Mouse (Mus musculus) heart, postnatal 0 days (tissue): ENCODE measurements at regions not wholly inside any gene's neighbourhood (a gene's known extent, or its start where the extent isn't known, plus 50 kb on each side); places are given as distances from the start of the nearest gene placed in this dataset.

ENCODE experiments used
- ATAC-seq: fragments of 200-750 bp; cut with Nextera tagmentation; 2 replicates; pipeline ENCODE4 v1.8.0; 2017; ENCODE audit warnings: low read depth, moderate number of reproducible peaks, moderate library complexity; ENCODE audit not compliant: insufficient read depth
- DNase-seq: peaks from one replicate; pipeline ENCODE4 v3.0.0-alpha.2; 2016; ENCODE audit warnings: low spot score
- H3K27ac ChIP-seq: fragments of 300-500 bp; sonication (generic); 2 replicates; pipeline ENCODE4 v1.5.1; 2014; ENCODE audit warnings: low read depth, mild to moderate bottlenecking
- H3K27me3 ChIP-seq: fragments of 300-500 bp; sonication (generic); 2 replicates; pipeline ENCODE4 v1.6.1; 2014; ENCODE audit warnings: low read length, mixed read lengths; ENCODE audit not compliant: control insufficient read depth, insufficient read depth
- H3K36me3 ChIP-seq: fragments of 300-500 bp; sonication (generic); replicated peaks from 2 replicates; pipeline ENCODE4 v1.6.1; 2014; ENCODE audit warnings: low read length, mixed read lengths; ENCODE audit not compliant: control insufficient read depth, insufficient read depth
- H3K4me1 ChIP-seq: fragments of 300-500 bp; sonication (generic); 2 replicates; pipeline ENCODE4 v1.6.1; 2014; ENCODE audit warnings: antibody characterized with exemption; ENCODE audit not compliant: control insufficient read depth, insufficient read depth
- H3K4me2 ChIP-seq: fragments of 300-500 bp; sonication (generic); 2 replicates; pipeline ENCODE4 v1.6.1; 2014; ENCODE audit warnings: low read depth, mild to moderate bottlenecking, low read length, moderate library complexity
- H3K4me3 ChIP-seq: fragments of 300-500 bp; sonication (generic); 2 replicates; pipeline ENCODE4 v1.5.1; 2014; ENCODE audit warnings: low read depth, low read length
- H3K9ac ChIP-seq: fragments of 300-500 bp; sonication (generic); replicated peaks from 2 replicates; pipeline ENCODE4 v1.6.1; 2014; ENCODE audit warnings: low read depth, low read length, mixed read lengths
- H3K9me3 ChIP-seq: fragments of 300-500 bp; sonication (generic); replicated peaks from 2 replicates; pipeline ENCODE4 v1.6.1; 2016; ENCODE audit warnings: low read length; ENCODE audit not compliant: control insufficient read depth
- CTCF ChIP-seq: IDR thresholded peaks from 2 replicates; pipeline ENCODE4 v1.5.1; 2016; ENCODE audit warnings: antibody characterized with exemption, control low read depth, low read depth
- EP300 ChIP-seq: IDR thresholded peaks from 2 replicates; pipeline ENCODE4 v1.6.1; 2016; ENCODE audit warnings: antibody characterized with exemption, low read depth
- WGBS: fragments of 180-500 bp; shearing (Covaris S2); extraction: QIAGEN DNeasy Blood & Tissue Kit; methylation state at CpG from one replicate; pipeline ENCODE4 v1.1.7; 2014; 5-methylcytosine and 5-hydroxymethylcytosine counted together

DNA sequence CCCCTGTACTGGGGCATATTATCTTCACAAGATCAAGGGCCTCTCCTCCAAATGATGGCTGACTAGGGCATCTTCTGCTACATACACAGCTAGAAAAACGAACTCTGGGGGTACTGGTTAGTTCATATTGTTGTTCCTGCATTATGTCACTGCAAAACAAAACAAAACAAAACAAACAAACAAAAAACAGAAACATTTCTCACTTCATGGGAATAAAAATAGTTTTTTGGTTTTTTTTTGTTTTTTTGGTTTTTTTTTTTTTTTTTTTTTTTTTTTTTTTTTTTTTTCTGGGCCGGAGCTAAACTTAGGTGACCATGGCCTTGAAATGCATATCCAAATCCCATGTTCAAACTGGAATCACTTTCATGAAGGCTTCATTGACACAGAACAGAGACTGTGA, 1184.4 kb downstream of the Efna5 start:
- 71% methylated on average over 2 of the region's 2 CpGs for WGBS
- Histone ChIP-seq H3K4me3 (no peak overlapping the region), H3K27me3 (no peaks in the 10 kb centered on the region), H3K4me1 (no peaks in the 10 kb centered on the region), H3K36me3 (no peaks in the 10 kb centered on the region), H3K9ac (no peak overlapping the region), H3K4me2 (no peak overlapping the region), H3K27ac (no peak overlapping the region), H3K9me3 (no peaks in the 10 kb centered on the region)
- ATAC-seq: no peak
- no peak for TF ChIP-seq EP300
- TF ChIP-seq CTCF: no peak
- DNase-seq: no peak

- H3K9me3 ChIP-seq: no peaks in the 10 kb centered on the region
- no peak overlapping the region for H3K9ac ChIP-seq
- H3K36me3 ChIP-seq: no peaks in the 10 kb centered on the region
- H3K4me1 ChIP-seq: no peaks in the 10 kb centered on the region
- ATAC-seq (no peak), DNase-seq (no peak)
- no peak overlapping the region for H3K27ac ChIP-seq
- 67% methylated on average over 4 of the region's 4 CpGs for WGBS
- no peak overlapping the region for H3K4me3 ChIP-seq
- TF ChIP-seq CTCF (peak; percentile 24; the same call in 1 of the 2 replicates), EP300 (no peak)
- no peaks in the 10 kb centered on the region for H3K27me3 ChIP-seq
- H3K4me2 ChIP-seq: no peak overlapping the region
Observed at GRCm38 (mm10) chr17:61686325-61686724, 1194.8 kb downstream of the Efna5 start.

- TF ChIP-seq CTCF: no peak
- no peak for TF ChIP-seq EP300
- no peak overlapping the region for H3K9ac ChIP-seq
- no peak for ATAC-seq
- H3K27ac ChIP-seq: no peak overlapping the region
- H3K4me2 ChIP-seq: no peak overlapping the region
- WGBS: 85% methylated on average over 1 of the region's 1 CpGs
- H3K4me3 ChIP-seq: no peak overlapping the region
- no peaks in the 10 kb centered on the region for H3K36me3 ChIP-seq
- no peak for DNase-seq
- H3K4me1 ChIP-seq: no peaks in the 10 kb centered on the region
- no peaks in the 10 kb centered on the region for H3K27me3 ChIP-seq
- no peaks in the 10 kb centered on the region for H3K9me3 ChIP-seq
Observed at GRCm38 (mm10) chr17:61684524-61684923, 1196.6 kb downstream of the Efna5 start.

GRCm38 (mm10) chr17:61670651-61671050, 1210.5 kb downstream of the Efna5 start:
- ATAC-seq: no peak

GRCm38 (mm10) chr17:61667428-61667827, 1213.7 kb downstream of the Efna5 start:
- Histone ChIP-seq H3K4me3 (no peak overlapping the region), H3K4me1 (no peaks in the 10 kb centered on the region), H3K36me3 (no peaks in the 10 kb centered on the region), H3K4me2 (no peak overlapping the region), H3K27ac (no peak overlapping the region), H3K9ac (no peak overlapping the region), H3K27me3 (no peaks in the 10 kb centered on the region), H3K9me3 (0 out of 2 replicates have a peak, but pooled peaks cover 5% of the 10 kb centered on the region)
- TF ChIP-seq EP300 (no peak), CTCF (no peak)
- ATAC-seq: no peak
- no peak for DNase-seq

More at GRCm38 (mm10) chr17:61670651-61671050, 1210.5 kb downstream of the Efna5 start:
- DNase-seq: no peak
- Histone ChIP-seq H3K27me3 (no peaks in the 10 kb centered on the region), H3K36me3 (no peaks in the 10 kb centered on the region), H3K4me3 (no peak overlapping the region), H3K4me2 (no peak overlapping the region), H3K9me3 (no peaks in the 10 kb centered on the region), H3K4me1 (no peaks in the 10 kb centered on the region), H3K27ac (no peak overlapping the region), H3K9ac (no peak overlapping the region)
- 44% methylated on average over 1 of the region's 1 CpGs for WGBS
- TF ChIP-seq EP300: no peak
- no peak for TF ChIP-seq CTCF

- no peaks in the 10 kb centered on the region for H3K36me3 ChIP-seq
- ATAC-seq (no peak), DNase-seq (no peak)
- no peak overlapping the region for H3K27ac ChIP-seq
- TF ChIP-seq CTCF (no peak), EP300 (no peak)
- no peaks in the 10 kb centered on the region for H3K4me1 ChIP-seq
- H3K27me3 ChIP-seq: no peaks in the 10 kb centered on the region
- H3K9ac ChIP-seq: no peak overlapping the region
- H3K9me3 ChIP-seq: 0 out of 2 replicates have a peak, but pooled peaks cover 5% of the 10 kb centered on the region
- no peak overlapping the region for H3K4me3 ChIP-seq
- H3K4me2 ChIP-seq: no peak overlapping the region
Observed at GRCm38 (mm10) chr17:61664926-61665325, 1216.2 kb downstream of the Efna5 start.
